In the genomic region with DNA sequence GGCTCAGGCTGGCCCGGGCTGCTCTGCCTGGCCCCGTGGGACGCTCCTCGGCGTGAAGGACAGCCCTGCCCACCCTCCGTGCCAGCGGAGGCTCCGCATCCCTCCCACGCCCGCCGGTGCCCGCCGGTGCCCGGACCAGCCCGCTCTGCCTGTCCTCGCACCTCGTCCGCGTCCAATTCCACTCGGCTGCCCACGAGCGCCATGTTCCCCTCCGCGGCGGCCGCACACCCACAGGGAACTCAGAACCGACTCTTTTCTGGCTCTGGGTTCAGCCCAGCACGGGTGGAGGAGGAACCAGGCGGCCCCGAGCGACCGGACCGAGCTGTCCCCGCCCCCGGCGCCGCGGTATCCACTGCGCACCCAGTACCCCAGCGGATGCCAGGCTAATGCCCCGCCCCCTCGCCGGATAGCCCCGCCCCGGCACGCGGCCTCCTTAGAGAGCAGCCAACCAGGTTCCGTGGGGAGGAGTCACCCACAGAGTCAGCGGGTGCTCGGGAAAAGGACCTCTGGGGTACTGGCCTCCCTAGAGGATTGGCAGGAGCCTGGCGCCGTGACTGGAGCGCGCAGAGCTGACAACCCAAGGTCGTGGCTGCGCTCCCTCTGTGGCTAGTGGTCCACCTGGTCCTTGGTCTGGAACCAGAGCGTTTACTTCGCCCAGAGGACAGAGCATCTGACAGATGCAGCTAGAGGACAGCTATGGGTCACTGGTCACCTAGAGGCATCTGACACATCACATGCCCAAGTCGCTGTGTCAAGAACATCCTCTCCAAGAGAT, we compare ENCODE assay signal across 8 mouse cellular contexts. TPM values are rescaled to one million over a fixed set of nuclear protein-coding genes. Genes with fewer than 3 reads are reported as not detected.
DNase-seq lines count a peak whose midpoint lies in the region; ATAC-seq and TF ChIP-seq lines count a peak whose summit lies in the region.

A gene (minus strand): TSS at position 346 of the 775 bp plus-strand sequence.

- H3ac ChIP-seq in myocyte (ENCODE audit: control insufficient read depth, insufficient read length): peak within 1 kb of the TSS; percentile 57

- DNase-seq in CD4-positive, CD25-positive, alpha-beta regulatory T cell, adult 2 months (ENCODE audit: low read depth, low spot score): peak; percentile 98
- peak; percentile 58 for DNase-seq in brain, embryonic 18.5 days (ENCODE audit: low read depth, low spot score)
- peak; percentile 95 for DNase-seq in kidney, postnatal 0 days (ENCODE audit: low spot score)
- DNase-seq in liver, embryonic 11.5 days (ENCODE audit: low spot score): peak; percentile 99
- DNase-seq in spleen, postnatal 4 days (ENCODE audit: low spot score in 2 of 2): peak; percentile 98 to 99

- H3K4me3 ChIP-seq in erythroblast, embryonic 14.5 days (replicated peaks): peak within 1 kb of the TSS; percentile 67
- H3K4me3 ChIP-seq in heart, embryonic 12.5 days: peak within 1 kb of the TSS; percentile 68
- peak within 1 kb of the TSS; percentile 67 for H3K4me3 ChIP-seq in kidney, postnatal 0 days (replicated peaks; ENCODE audit: low read depth, low read length)
- peak within 1 kb of the TSS; percentile 80 for H3K4me3 ChIP-seq in liver, embryonic 11.5 days (ENCODE audit: low read depth, low read length)
- peak within 1 kb of the TSS; percentile 87 for H3K4me3 ChIP-seq in myocyte

- H3K4me1 ChIP-seq in erythroblast, embryonic 14.5 days (ENCODE audit: control insufficient read depth): peaks cover 16% of the 10 kb centered on the region
- H3K4me1 ChIP-seq in heart, embryonic 12.5 days (replicated peaks): peaks cover 3% of the 10 kb centered on the region
- peaks cover 20% of the 10 kb centered on the region for H3K4me1 ChIP-seq in kidney, postnatal 0 days (replicated peaks; ENCODE audit: insufficient read depth, low read length)
- H3K4me1 ChIP-seq in liver, embryonic 11.5 days (replicated peaks; ENCODE audit: control insufficient read depth, insufficient read depth, low read length): peaks cover 7% of the 10 kb centered on the region; the same call in 1 of the 2 replicates

- H3K36me3 ChIP-seq in erythroblast, embryonic 14.5 days (ENCODE audit: control insufficient read depth): no peaks in the 10 kb centered on the region
- no peaks in the 10 kb centered on the region for H3K36me3 ChIP-seq in heart, embryonic 12.5 days
- no peaks in the 10 kb centered on the region for H3K36me3 ChIP-seq in kidney, postnatal 0 days (ENCODE audit: insufficient read depth, low read length)
- no peaks in the 10 kb centered on the region for H3K36me3 ChIP-seq in liver, embryonic 11.5 days (ENCODE audit: control insufficient read depth, insufficient read depth, low read length)
- H3K36me3 ChIP-seq in myocyte (ENCODE audit: control insufficient read depth, insufficient read depth): no peaks in the 10 kb centered on the region

- peak; percentile 97 for ATAC-seq in heart, embryonic 12.5 days (ENCODE audit: insufficient number of reproducible peaks, low FRiP score)
- peak; percentile 99 for ATAC-seq in kidney, postnatal 0 days (replicated peaks; ENCODE audit: low FRiP score, low read depth)
- ATAC-seq in liver, embryonic 11.5 days (replicated peaks; ENCODE audit: low FRiP score): peak; percentile 99

- peak; percentile 82 for TF ChIP-seq POLR2A in myocyte (IDR thresholded peaks at IDR 0.05; ENCODE audit: insufficient read length, low read depth)

- peaks cover 40% of the 10 kb centered on the region for H3K79me2 ChIP-seq in myocyte (ENCODE audit: control insufficient read depth, insufficient read depth)

- peaks cover 55% of the 10 kb centered on the region for H3K27me3 ChIP-seq in erythroblast, embryonic 14.5 days (ENCODE audit: control insufficient read depth)
- H3K27me3 ChIP-seq in heart, embryonic 12.5 days (replicated peaks): peaks cover 5% of the 10 kb centered on the region
- no peaks in the 10 kb centered on the region for H3K27me3 ChIP-seq in kidney, postnatal 0 days (ENCODE audit: insufficient read depth, low read length)
- peaks cover 3% of the 10 kb centered on the region; the same call in 1 of the 2 replicates for H3K27me3 ChIP-seq in liver, embryonic 11.5 days (replicated peaks; ENCODE audit: control insufficient read depth, insufficient read depth, low read length)
- no peaks in the 10 kb centered on the region for H3K27me3 ChIP-seq in myocyte (ENCODE audit: control insufficient read depth, insufficient read depth, insufficient read length)

- no peaks in the 10 kb centered on the region for H3K9me3 ChIP-seq in erythroblast, embryonic 14.5 days (ENCODE audit: control insufficient read depth, low read length)
- no peaks in the 10 kb centered on the region for H3K9me3 ChIP-seq in heart, embryonic 12.5 days (replicated peaks)
- no peaks in the 10 kb centered on the region for H3K9me3 ChIP-seq in kidney, postnatal 0 days (replicated peaks; ENCODE audit: low read length)
- no peaks in the 10 kb centered on the region for H3K9me3 ChIP-seq in liver, embryonic 11.5 days (ENCODE audit: control insufficient read depth, low read length)

- under 1% methylated on average over 59 of the region's 59 CpGs for WGBS in heart, embryonic 12.5 days
- under 1% methylated on average over 50 of the region's 59 CpGs for WGBS in kidney, postnatal 0 days
- under 1% methylated on average over 58 of the region's 59 CpGs for WGBS in liver, embryonic 11.5 days

- peak within 1 kb of the TSS; percentile 91 for H3K4me2 ChIP-seq in heart, embryonic 12.5 days
- peak within 1 kb of the TSS; percentile 75 for H3K4me2 ChIP-seq in kidney, postnatal 0 days (ENCODE audit: low read length)
- peak within 1 kb of the TSS; percentile 98 for H3K4me2 ChIP-seq in liver, embryonic 11.5 days
- peak within 1 kb of the TSS; percentile 93 for H3K4me2 ChIP-seq in myocyte (ENCODE audit: low read depth)

- no peak for TF ChIP-seq CTCF in kidney, postnatal 0 days (IDR thresholded peaks at IDR 0.05; ENCODE audit: low read depth)

- H3K27ac ChIP-seq in heart, embryonic 12.5 days (ENCODE audit: poor library complexity, severe bottlenecking): peak within 1 kb of the TSS; percentile 30; the same call in 1 of the 2 replicates
- peak within 1 kb of the TSS; percentile 79 for H3K27ac ChIP-seq in kidney, postnatal 0 days
- H3K27ac ChIP-seq in liver, embryonic 11.5 days (ENCODE audit: low read depth, low read length): no peak within 1 kb of the TSS

- peak within 1 kb of the TSS; percentile 67 for H3K9ac ChIP-seq in heart, embryonic 12.5 days
- peak within 1 kb of the TSS; percentile 69 for H3K9ac ChIP-seq in kidney, postnatal 0 days (ENCODE audit: low read depth, low read length)
- H3K9ac ChIP-seq in liver, embryonic 11.5 days (ENCODE audit: low read depth, low read length): peak within 1 kb of the TSS; percentile 66

TF ChIP-seq in myocyte, 11 proteins besides CTCF, POLR2A, EP300 and RAD21:
- TF ChIP-seq MAX (IDR thresholded peaks at IDR 0.05; ENCODE audit: low read depth) (no peak), E2F4 (IDR thresholded peaks at IDR 0.05; ENCODE audit: insufficient read depth) (no peak), POLR2AphosphoS2 (IDR thresholded peaks at IDR 0.05; ENCODE audit: insufficient read length, low read depth) (peak; percentile 66), USF1 (IDR thresholded peaks at IDR 0.05; ENCODE audit: low read depth) (peak; percentile 2), MYOG (IDR thresholded peaks at IDR 0.05; ENCODE audit: control insufficient read depth in 1 of 3, insufficient read depth in 1 of 3, insufficient read length in 2 of 3, low read depth in 2 of 3) (peak in 1 of 3 experiments; percentile 25), MYOD1 (IDR thresholded peaks at IDR 0.05; ENCODE audit: control insufficient read depth in 1 of 3, insufficient read length in 2 of 3, low read depth in 2 of 3) (peak in 1 of 3 experiments; percentile 2)

RNA-seq across cellular contexts. Expression of the gene that starts here (rescaled TPM):
- polyA plus RNA-seq in erythroblast, embryonic 14.5 days (2012): under 0.01 TPM in 1 of 2 replicates, not detected in the other
- polyA plus RNA-seq in heart, embryonic 12.5 days (2016; fragmentation: Nextera tagmentation; extraction: Ambion mirVana): 1.2 and 2.2 TPM in 2 replicates
- polyA plus RNA-seq in kidney, postnatal 0 days (2015; fragmentation: Nextera tagmentation; extraction: Ambion mirVana): 3.8 and 4.8 TPM in 2 replicates
- 5.1 and 5.6 TPM in 2 replicates for polyA plus RNA-seq in liver, embryonic 11.5 days (2014; fragmentation: Nextera tagmentation; extraction: Ambion mirVana)
- polyA plus RNA-seq in myocyte (2012; fragmentation: generic; extraction: Trizol): 19.3 TPM
